Mouse (Mus musculus): ENCODE measurements around the gene Lrrc28.
A peak's percentile ranks its signal among the peaks of the same experiment; 100 is the strongest.

Lrrc28 gene

GRCm38 (mm10) chr7:67598050-67598449 lies 47.0 kb downstream of the Lrrc28 start:
- peak in 1 of 2 experiments; percentile 26 for DNase-seq (ENCODE audit: inconsistent age in 2 of 2, low spot score in 1 of 2)

- DNase-seq (ENCODE audit: inconsistent age in 2 of 2, low spot score in 1 of 2), result no peak
Measured at GRCm38 (mm10) chr7:67596961-67597360, 48.1 kb downstream of the Lrrc28 start.

GRCm38 (mm10) chr7:67596322-67596721 lies 48.7 kb downstream of the Lrrc28 start:
- no peak for DNase-seq (ENCODE audit: inconsistent age in 2 of 2, low spot score in 1 of 2)

GRCm38 (mm10) chr7:67593902-67594301 lies 51.2 kb downstream of the Lrrc28 start:
- DNase-seq (ENCODE audit: inconsistent age in 2 of 2, low spot score in 1 of 2), result no peak

- DNase-seq (ENCODE audit: inconsistent age in 2 of 2, low spot score in 1 of 2), result no peak
Measured at GRCm38 (mm10) chr7:67592670-67593069, 52.4 kb downstream of the Lrrc28 start.

GRCm38 (mm10) chr7:67588743-67589142 lies 56.3 kb downstream of the Lrrc28 start:
- DNase-seq (ENCODE audit: inconsistent age in 2 of 2, low spot score in 1 of 2), result no peak

- no peak for DNase-seq (ENCODE audit: inconsistent age in 2 of 2, low spot score in 1 of 2)
Measured at GRCm38 (mm10) chr7:67586479-67586878, 58.6 kb downstream of the Lrrc28 start.

GRCm38 (mm10) chr7:67583852-67584251 lies 61.2 kb downstream of the Lrrc28 start:
- DNase-seq (ENCODE audit: inconsistent age in 2 of 2, low spot score in 1 of 2), result no peak

GRCm38 (mm10) chr7:67578783-67579482 lies 66.1 kb downstream of the Lrrc28 start:
- no peak for DNase-seq (ENCODE audit: inconsistent age in 2 of 2, low spot score in 1 of 2)

- DNase-seq (ENCODE audit: inconsistent age in 2 of 2, low spot score in 1 of 2), result no peak
Measured at GRCm38 (mm10) chr7:67578044-67578443, 67.0 kb downstream of the Lrrc28 start.

- peak in 1 of 2 experiments; percentile 52 for DNase-seq (ENCODE audit: inconsistent age in 2 of 2, low spot score in 1 of 2)
Measured at GRCm38 (mm10) chr7:67566510-67567237, 78.4 kb downstream of the Lrrc28 start.

GRCm38 (mm10) chr7:67565132-67565531 lies 79.9 kb downstream of the Lrrc28 start:
- no peak for DNase-seq (ENCODE audit: inconsistent age in 2 of 2, low spot score in 1 of 2)

GRCm38 (mm10) chr7:67562176-67562575 lies 82.9 kb downstream of the Lrrc28 start:
- DNase-seq (ENCODE audit: inconsistent age in 2 of 2, low spot score in 1 of 2), result peak; percentile 51 to 75

- no peak for DNase-seq (ENCODE audit: inconsistent age in 2 of 2, low spot score in 1 of 2)
Measured at GRCm38 (mm10) chr7:67559486-67559885, 85.6 kb downstream of the Lrrc28 start.

GRCm38 (mm10) chr7:67558230-67558629 lies 86.8 kb downstream of the Lrrc28 start:
- no peak for DNase-seq (ENCODE audit: inconsistent age in 2 of 2, low spot score in 1 of 2)

GRCm38 (mm10) chr7:67554863-67555262 lies 90.2 kb downstream of the Lrrc28 start:
- no peak for DNase-seq (ENCODE audit: inconsistent age in 2 of 2, low spot score in 1 of 2)

GRCm38 (mm10) chr7:67551242-67551641 lies 93.8 kb downstream of the Lrrc28 start:
- no peak for DNase-seq (ENCODE audit: inconsistent age in 2 of 2, low spot score in 1 of 2)

GRCm38 (mm10) chr7:67549073-67549561 lies 96.0 kb downstream of the Lrrc28 start:
- DNase-seq (ENCODE audit: inconsistent age in 2 of 2, low spot score in 1 of 2), result peak; percentile 85 to 95

GRCm38 (mm10) chr7:67548599-67549041 lies 96.4 kb downstream of the Lrrc28 start:
- peak; percentile 37 to 75 for DNase-seq (ENCODE audit: inconsistent age in 2 of 2, low spot score in 1 of 2)

- DNase-seq (ENCODE audit: inconsistent age in 2 of 2, low spot score in 1 of 2), result no peak
Measured at GRCm38 (mm10) chr7:67546282-67546681, 98.8 kb downstream of the Lrrc28 start.

- DNase-seq (ENCODE audit: inconsistent age in 2 of 2, low spot score in 1 of 2), result no peak
Measured at GRCm38 (mm10) chr7:67544586-67544985, 100.5 kb downstream of the Lrrc28 start.

GRCm38 (mm10) chr7:67543641-67544040 lies 101.4 kb downstream of the Lrrc28 start:
- no peak for DNase-seq (ENCODE audit: inconsistent age in 2 of 2, low spot score in 1 of 2)

All from adrenal gland, adult (tissue).